Mouse (Mus musculus) retina, adult 2 months (tissue): Measurements from ENCODE around the gene Dnaaf2.

ENCODE experiments used
- DNase-seq: peaks from one replicate; pipeline ENCODE4 v3.0.0-alpha.2; 2012; ENCODE audit warnings: low read depth, low spot score

The Dnaaf2 gene

GRCm38 (mm10) chr12:69198164-69198535 lies at the start of gene Dnaaf2:
TSS of gene Dnaaf2 (minus strand) at chr12:69198429.
- DNase-seq: peak; percentile 16

GRCm38 (mm10) chr12:69241771-69242431 lies 43.7 kb upstream of the Dnaaf2 start:
- DNase-seq: no peak

GRCm38 (mm10) chr12:69241405-69241770 lies 43.2 kb upstream of the Dnaaf2 start:
- DNase-seq: no peak

- DNase-seq: no peak
Observed at GRCm38 (mm10) chr12:69240876-69241275, 42.6 kb upstream of the Dnaaf2 start, which contains the start of gene Klhdc1. TSS of gene Klhdc1 (plus strand) at chr12:69241176.

DNA sequence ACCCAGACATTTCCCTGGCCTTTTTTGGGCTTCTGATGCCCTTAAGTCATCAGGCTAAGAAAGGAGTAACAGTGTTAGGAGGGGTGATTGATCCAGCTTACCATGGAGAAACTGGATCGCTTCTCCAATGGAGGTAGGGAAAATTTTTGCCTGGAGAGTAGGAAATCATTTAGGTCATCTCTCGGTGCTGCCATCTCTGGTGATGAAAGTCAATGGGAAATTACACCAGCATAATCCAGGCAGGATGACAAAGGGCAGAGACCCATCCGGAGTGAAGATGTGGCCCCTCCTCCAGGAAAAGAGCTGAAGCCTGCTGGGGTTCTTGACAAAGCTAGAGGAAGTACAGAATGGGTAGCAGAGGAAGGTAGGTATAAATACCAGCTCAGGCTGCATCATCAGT lies 40.1 kb upstream of the Dnaaf2 start:
- no peak for DNase-seq

GRCm38 (mm10) chr12:69235782-69236181 lies 37.6 kb upstream of the Dnaaf2 start:
- DNase-seq: no peak

GRCm38 (mm10) chr12:69229251-69229650 lies 31.0 kb upstream of the Dnaaf2 start:
- no peak for DNase-seq

DNA sequence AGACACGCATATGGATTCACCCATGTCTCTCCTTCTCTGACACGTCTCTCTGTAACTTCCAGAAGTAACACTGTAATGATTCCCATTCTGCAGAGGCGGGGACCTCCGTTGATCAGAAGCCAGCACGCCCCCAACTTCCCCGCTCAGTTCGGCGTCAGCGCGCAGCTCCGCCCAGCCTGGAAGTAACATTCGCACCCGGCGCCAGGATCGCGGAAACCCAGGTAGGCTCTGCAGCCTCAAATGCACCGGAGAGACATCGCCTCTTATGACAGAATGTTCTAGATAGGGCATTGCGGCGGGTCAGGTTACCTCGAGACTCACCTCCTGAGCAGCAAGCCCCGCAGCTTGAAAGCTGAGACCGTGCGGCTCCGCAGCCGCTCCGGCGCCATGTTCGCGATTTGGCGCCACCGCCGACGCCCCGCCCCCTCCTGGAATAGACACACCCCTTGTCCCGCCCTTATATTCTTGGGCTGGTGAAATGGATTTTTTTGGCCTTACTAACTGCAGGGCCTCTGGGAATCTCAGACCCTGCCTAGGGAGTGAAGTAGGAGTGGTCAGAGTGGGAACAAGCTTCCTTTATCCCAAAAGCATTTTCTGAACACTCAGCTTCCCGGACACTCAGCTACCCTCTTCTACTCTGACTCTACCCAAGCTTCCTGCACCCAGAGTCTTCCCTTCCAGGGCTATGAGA lies 29.7 kb upstream of the Dnaaf2 start, which contains the start of gene Pole2:
Gene Pole2, minus strand, starts transcription at position 420 of the 691 bp plus-strand sequence.
- DNase-seq: no peak

GRCm38 (mm10) chr12:69220613-69221277 lies 22.5 kb upstream of the Dnaaf2 start:
- DNase-seq: no peak

DNA sequence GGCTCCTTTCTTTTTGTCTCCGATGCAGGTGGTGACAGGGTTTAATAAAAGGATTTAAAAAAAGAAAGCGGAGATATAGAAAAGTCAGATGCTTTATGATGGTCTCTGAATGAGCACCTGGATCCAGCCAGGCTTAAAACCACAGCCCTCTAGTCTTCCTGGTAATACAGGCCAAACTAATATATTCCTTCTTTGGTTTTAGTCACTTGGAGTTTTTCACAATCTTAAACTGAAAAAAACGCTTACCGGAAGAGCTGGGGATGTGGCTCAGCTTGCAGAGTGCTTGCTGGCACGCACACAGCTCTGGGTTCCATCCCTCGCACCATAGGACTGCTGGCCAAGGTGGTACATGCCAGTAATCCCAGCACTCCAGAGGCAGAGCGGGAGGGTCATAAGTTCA lies 18.4 kb upstream of the Dnaaf2 start:
- DNase-seq: no peak

- no peak for DNase-seq
Observed at GRCm38 (mm10) chr12:69215000-69215785, 17.0 kb upstream of the Dnaaf2 start.

GRCm38 (mm10) chr12:69214393-69214792 lies 16.2 kb upstream of the Dnaaf2 start:
- no peak for DNase-seq

DNA sequence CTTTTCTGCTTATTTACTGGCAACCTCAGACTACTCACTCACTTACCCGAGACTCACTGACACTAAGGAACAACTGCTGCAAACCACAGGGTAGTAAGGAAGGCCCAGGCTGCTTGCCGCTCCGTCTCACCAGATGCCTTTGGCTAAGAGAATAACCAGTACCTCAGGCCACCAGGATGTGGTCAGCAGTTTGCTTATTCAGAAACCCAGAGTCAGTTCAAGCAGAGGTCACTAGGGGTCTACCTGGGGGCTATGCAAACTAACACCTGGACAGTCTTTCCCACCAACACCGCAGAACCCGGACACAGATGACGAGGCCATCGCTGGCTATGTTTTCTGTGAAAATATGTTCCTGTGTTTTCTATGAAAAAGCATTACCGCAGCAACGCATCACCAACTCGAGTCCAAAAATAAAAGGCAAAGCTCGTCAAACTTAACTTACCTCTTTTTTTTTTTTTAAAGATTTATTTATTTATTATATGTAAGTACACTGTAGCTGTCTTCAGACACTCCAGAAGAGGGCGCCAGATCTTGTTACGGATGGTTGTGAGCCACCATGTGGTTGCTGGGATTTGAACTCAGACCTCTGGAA lies 15.1 kb upstream of the Dnaaf2 start:
- no peak for DNase-seq

GRCm38 (mm10) chr12:69211057-69211456 lies 12.8 kb upstream of the Dnaaf2 start:
- no peak for DNase-seq

DNA sequence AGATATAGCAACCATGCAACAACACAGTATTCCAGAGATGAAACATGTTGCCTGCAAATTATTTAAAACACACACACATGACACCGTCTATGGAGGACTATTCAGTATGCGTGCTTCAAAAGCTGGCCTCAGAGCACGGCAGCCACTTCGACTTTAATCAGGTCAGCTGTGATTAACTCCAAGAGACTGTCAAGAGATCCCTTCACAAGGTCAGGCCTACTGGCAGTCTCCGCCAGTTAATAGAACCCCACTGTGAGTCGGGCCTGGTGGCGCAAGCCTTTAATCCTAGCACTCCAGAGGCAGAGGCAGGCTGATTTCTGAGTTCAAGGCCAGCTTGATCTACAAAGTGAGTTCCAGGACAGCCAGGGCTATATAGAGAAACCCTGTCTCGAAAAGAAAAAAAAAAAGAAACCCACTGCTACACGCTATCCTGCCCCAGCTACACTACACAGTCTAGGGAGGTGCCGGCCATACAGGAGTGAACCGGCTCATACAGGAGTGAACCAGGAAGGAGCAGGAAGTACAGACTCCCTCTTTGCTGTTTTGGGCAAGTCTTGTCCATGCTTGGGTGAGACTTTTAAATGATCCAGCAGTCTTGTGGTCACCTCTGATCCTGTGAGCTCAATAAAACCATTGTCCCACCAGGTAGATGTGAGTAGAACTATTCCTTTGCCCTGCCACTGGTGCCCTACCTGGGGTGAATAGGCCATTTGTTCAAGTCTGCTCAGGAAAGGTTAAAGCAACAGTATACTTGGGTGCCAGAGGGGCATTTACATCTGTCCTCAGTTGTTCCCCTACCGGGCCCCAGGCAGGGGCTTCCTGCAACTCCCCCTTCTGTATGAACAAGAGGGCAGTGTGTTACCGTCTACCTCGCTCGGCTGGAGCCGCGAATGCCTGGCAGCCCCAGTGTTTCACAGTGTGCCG lies 12.1 kb upstream of the Dnaaf2 start:
- DNase-seq: no peak

DNA sequence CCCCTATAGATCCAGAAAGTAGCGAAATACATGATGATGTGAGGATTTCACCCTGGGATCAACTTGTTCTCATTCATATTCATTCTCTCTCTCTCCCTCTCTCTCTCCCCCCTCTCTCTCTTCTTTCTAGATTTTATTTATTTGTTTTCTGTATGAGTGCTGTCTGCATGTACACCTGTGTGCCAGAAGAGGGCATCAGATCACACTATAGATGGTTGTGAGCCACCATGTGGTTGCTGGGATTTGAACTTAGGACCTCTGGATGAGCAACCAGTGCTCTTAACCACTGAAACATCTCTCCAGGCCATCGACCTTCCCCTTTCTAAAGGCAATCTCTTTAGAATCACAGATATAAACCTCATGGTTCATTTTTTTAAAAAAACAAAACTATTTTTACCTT lies 10.3 kb upstream of the Dnaaf2 start:
- DNase-seq: no peak

DNA sequence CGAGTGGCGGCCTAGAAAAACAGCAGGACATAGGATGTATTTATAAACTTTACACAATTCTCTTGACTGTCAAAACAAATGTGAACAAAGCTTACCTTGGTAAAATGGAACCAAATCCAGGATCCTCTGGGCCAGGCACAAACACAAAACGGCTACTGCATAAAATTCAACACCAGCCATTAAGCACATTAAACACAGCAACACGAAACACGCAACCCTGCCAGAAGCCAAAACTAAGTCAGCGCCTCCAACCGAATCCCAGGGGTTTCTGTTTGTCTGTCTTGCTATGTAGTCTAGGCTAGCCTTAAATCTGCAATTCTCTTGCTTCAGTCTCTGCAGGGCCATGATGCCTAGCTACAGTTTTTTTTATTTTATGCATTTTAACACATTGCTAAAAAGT lies 9.7 kb upstream of the Dnaaf2 start:
- DNase-seq: no peak

- no peak for DNase-seq
Observed at GRCm38 (mm10) chr12:69207396-69207795, 9.2 kb upstream of the Dnaaf2 start.

GRCm38 (mm10) chr12:69204052-69204833 lies 6.0 kb upstream of the Dnaaf2 start, which contains the start of gene Gm49384:
TSS of gene Gm49384 (minus strand) at chr12:69204267.
- DNase-seq: no peak

- DNase-seq: no peak
Observed at GRCm38 (mm10) chr12:69198985-69199384, 756 bp upstream of the Dnaaf2 start.
